Mouse (Mus musculus): Measurements from ENCODE around the gene Gm20388. TPM values are rescaled to one million over a fixed set of nuclear protein-coding genes. Genes with fewer than 3 reads are reported as not detected.

Gm20388 gene
- polyA plus RNA-seq, 1 experiment: 18.7 TPM

- DNase-seq: no peak
- TF ChIP-seq CTCF (IDR thresholded peaks at IDR 0.05; ENCODE audit: borderline replicate concordance, insufficient read depth, low read depth, low read length): no peak
- TF ChIP-seq POLR2A (IDR thresholded peaks at IDR 0.05; ENCODE audit: borderline replicate concordance, insufficient read depth, low read length): no peak
- Histone ChIP-seq H3K4me3 (replicated peaks; ENCODE audit: insufficient read depth, low read depth, low read length) (no peak overlapping the region), H3K27me3 (ENCODE audit: control insufficient read depth, insufficient read depth, low read length) (no peaks in the 10 kb centered on the region), H3K27ac (ENCODE audit: insufficient read depth, low read length) (no peak overlapping the region), H3K4me1 (ENCODE audit: control insufficient read depth, insufficient read depth, low read length) (peaks cover 64% of the 10 kb centered on the region)
- 35% methylated on average over 14 of the region's 14 CpGs for WGBS
These were observed 500.4 kb downstream of the Gm20388 start for GRCm38 (mm10) chr8:120411059-120411458.

DNA sequence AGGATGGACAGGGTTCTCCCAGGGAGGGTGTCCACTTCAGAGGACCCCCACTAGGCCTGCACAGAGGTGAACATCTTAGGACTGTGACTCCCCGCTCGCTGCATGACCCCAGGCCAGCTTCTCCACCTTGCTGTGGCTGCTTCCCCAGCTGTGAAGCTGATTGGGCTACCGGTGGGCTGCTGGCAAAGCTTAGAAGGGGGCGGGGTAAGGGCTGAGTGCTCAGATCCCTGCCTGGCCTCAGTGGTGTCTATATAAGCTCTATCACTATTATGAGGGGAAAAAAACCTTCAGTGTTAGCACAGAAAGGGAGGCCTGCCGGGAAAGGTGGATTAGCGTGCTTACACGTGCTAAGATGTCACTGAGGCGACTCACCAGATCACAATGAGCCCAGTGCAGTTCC, 501.2 kb downstream of the Gm20388 start:
- Histone ChIP-seq H3K4me1 (ENCODE audit: control insufficient read depth, insufficient read depth, low read length) (peaks cover 70% of the 10 kb centered on the region), H3K27me3 (ENCODE audit: control insufficient read depth, insufficient read depth, low read length) (no peaks in the 10 kb centered on the region), H3K27ac (ENCODE audit: insufficient read depth, low read length) (no peak overlapping the region)

DNA sequence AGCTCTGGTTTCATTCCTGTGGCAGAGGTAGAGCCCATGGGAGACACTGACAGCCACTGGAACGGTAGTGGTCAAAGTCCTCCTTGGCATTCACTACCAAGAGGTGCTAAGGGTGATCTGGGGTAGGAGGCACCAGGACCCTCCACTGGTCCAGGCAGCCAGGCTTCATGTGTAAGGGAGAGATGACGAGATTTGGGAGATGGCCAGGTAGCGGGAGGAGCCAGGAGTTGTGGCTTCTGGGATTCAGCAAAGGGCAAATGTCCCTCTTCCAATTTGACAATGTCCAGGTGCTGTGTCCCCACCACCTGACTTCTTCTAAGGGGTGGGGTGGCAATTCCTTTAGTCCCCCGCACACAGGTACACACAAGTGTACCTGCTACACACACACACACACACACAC, 501.7 kb downstream of the Gm20388 start:
- peaks cover 72% of the 10 kb centered on the region for H3K4me1 ChIP-seq (ENCODE audit: control insufficient read depth, insufficient read depth, low read length)
- TF ChIP-seq CTCF (IDR thresholded peaks at IDR 0.05; ENCODE audit: borderline replicate concordance, insufficient read depth, low read depth, low read length) (no peak), POLR2A (IDR thresholded peaks at IDR 0.05; ENCODE audit: borderline replicate concordance, insufficient read depth, low read length) (no peak)
- H3K4me3 ChIP-seq (replicated peaks; ENCODE audit: insufficient read depth, low read depth, low read length): no peak overlapping the region
- DNase-seq: no peak
- H3K27me3 ChIP-seq (ENCODE audit: control insufficient read depth, insufficient read depth, low read length): no peaks in the 10 kb centered on the region
- H3K27ac ChIP-seq (ENCODE audit: insufficient read depth, low read length): no peak overlapping the region
- WGBS: 81% methylated on average over 4 of the region's 4 CpGs

More for the DNA sequence above, 501.2 kb downstream of the Gm20388 start:
- TF ChIP-seq CTCF (IDR thresholded peaks at IDR 0.05; ENCODE audit: borderline replicate concordance, insufficient read depth, low read depth, low read length) (no peak), POLR2A (IDR thresholded peaks at IDR 0.05; ENCODE audit: borderline replicate concordance, insufficient read depth, low read length) (no peak)
- no peak overlapping the region for H3K4me3 ChIP-seq (replicated peaks; ENCODE audit: insufficient read depth, low read depth, low read length)
- no peak for DNase-seq
- 86% methylated on average over 8 of the region's 8 CpGs for WGBS

- Histone ChIP-seq H3K4me1 (ENCODE audit: control insufficient read depth, insufficient read depth, low read length) (peaks cover 72% of the 10 kb centered on the region), H3K27ac (ENCODE audit: insufficient read depth, low read length) (no peak overlapping the region), H3K27me3 (ENCODE audit: control insufficient read depth, insufficient read depth, low read length) (no peaks in the 10 kb centered on the region), H3K4me3 (replicated peaks; ENCODE audit: insufficient read depth, low read depth, low read length) (no peak overlapping the region)
- TF ChIP-seq POLR2A (IDR thresholded peaks at IDR 0.05; ENCODE audit: borderline replicate concordance, insufficient read depth, low read length) (no peak), CTCF (IDR thresholded peaks at IDR 0.05; ENCODE audit: borderline replicate concordance, insufficient read depth, low read depth, low read length) (no peak)
- WGBS: 59% methylated on average over 29 of the region's 29 CpGs
- DNase-seq: no peak
These were observed 502.4 kb downstream of the Gm20388 start for GRCm38 (mm10) chr8:120412911-120413625.

GRCm38 (mm10) chr8:120413626-120413988, 503.0 kb downstream of the Gm20388 start:
- Histone ChIP-seq H3K27ac (ENCODE audit: insufficient read depth, low read length) (no peak overlapping the region), H3K4me1 (ENCODE audit: control insufficient read depth, insufficient read depth, low read length) (peaks cover 67% of the 10 kb centered on the region), H3K27me3 (ENCODE audit: control insufficient read depth, insufficient read depth, low read length) (no peaks in the 10 kb centered on the region), H3K4me3 (replicated peaks; ENCODE audit: insufficient read depth, low read depth, low read length) (no peak overlapping the region)
- 31% methylated on average over 6 of the region's 6 CpGs for WGBS
- peak in 1 of 2 experiments; percentile 35 for DNase-seq
- TF ChIP-seq CTCF (IDR thresholded peaks at IDR 0.05; ENCODE audit: borderline replicate concordance, insufficient read depth, low read depth, low read length): no peak
- no peak for TF ChIP-seq POLR2A (IDR thresholded peaks at IDR 0.05; ENCODE audit: borderline replicate concordance, insufficient read depth, low read length)

- no peak overlapping the region for H3K27ac ChIP-seq (ENCODE audit: insufficient read depth, low read length)
- H3K4me1 ChIP-seq (ENCODE audit: control insufficient read depth, insufficient read depth, low read length): peaks cover 62% of the 10 kb centered on the region
- H3K4me3 ChIP-seq (replicated peaks; ENCODE audit: insufficient read depth, low read depth, low read length): no peak overlapping the region
- no peaks in the 10 kb centered on the region for H3K27me3 ChIP-seq (ENCODE audit: control insufficient read depth, insufficient read depth, low read length)
- TF ChIP-seq CTCF (IDR thresholded peaks at IDR 0.05; ENCODE audit: borderline replicate concordance, insufficient read depth, low read depth, low read length): no peak
- no peak for TF ChIP-seq POLR2A (IDR thresholded peaks at IDR 0.05; ENCODE audit: borderline replicate concordance, insufficient read depth, low read length)
- WGBS: 88% methylated on average over 4 of the region's 4 CpGs
- DNase-seq: no peak
These were observed 503.6 kb downstream of the Gm20388 start for GRCm38 (mm10) chr8:120414216-120414615.

- no peak overlapping the region for H3K27ac ChIP-seq (ENCODE audit: insufficient read depth, low read length)
- 56% methylated on average over 11 of the region's 11 CpGs for WGBS
- no peak for DNase-seq
- H3K27me3 ChIP-seq (ENCODE audit: control insufficient read depth, insufficient read depth, low read length): no peaks in the 10 kb centered on the region
- H3K4me1 ChIP-seq (ENCODE audit: control insufficient read depth, insufficient read depth, low read length): peaks cover 51% of the 10 kb centered on the region
- TF ChIP-seq POLR2A (IDR thresholded peaks at IDR 0.05; ENCODE audit: borderline replicate concordance, insufficient read depth, low read length) (no peak), CTCF (IDR thresholded peaks at IDR 0.05; ENCODE audit: borderline replicate concordance, insufficient read depth, low read depth, low read length) (no peak)
- H3K4me3 ChIP-seq (replicated peaks; ENCODE audit: insufficient read depth, low read depth, low read length): no peak overlapping the region
These were observed 504.8 kb downstream of the Gm20388 start for GRCm38 (mm10) chr8:120415474-120415873.

GRCm38 (mm10) chr8:120416173-120416521, 505.5 kb downstream of the Gm20388 start:
- no peak overlapping the region for H3K4me3 ChIP-seq (replicated peaks; ENCODE audit: insufficient read depth, low read depth, low read length)
- TF ChIP-seq CTCF (IDR thresholded peaks at IDR 0.05; ENCODE audit: borderline replicate concordance, insufficient read depth, low read depth, low read length) (no peak), POLR2A (IDR thresholded peaks at IDR 0.05; ENCODE audit: borderline replicate concordance, insufficient read depth, low read length) (no peak)

More at GRCm38 (mm10) chr8:120416173-120416521, 505.5 kb downstream of the Gm20388 start:
- Histone ChIP-seq H3K4me1 (ENCODE audit: control insufficient read depth, insufficient read depth, low read length) (peaks cover 46% of the 10 kb centered on the region), H3K27me3 (ENCODE audit: control insufficient read depth, insufficient read depth, low read length) (no peaks in the 10 kb centered on the region), H3K27ac (ENCODE audit: insufficient read depth, low read length) (no peak overlapping the region)
- WGBS: 36% methylated on average over 8 of the region's 8 CpGs
- DNase-seq: no peak
